Mouse (Mus musculus) bone marrow, adult 2 months (tissue): Measurements from ENCODE around the gene Myh11. TPM values are rescaled to one million over a fixed set of nuclear protein-coding genes. Genes with fewer than 3 reads are reported as not detected.
"Not testable (repeated sequence)": the region's sequence is repeated elsewhere in the genome, so short reads cannot be mapped to it uniquely, and the experiment has no call there.

ENCODE experiments used
- H3K27ac ChIP-seq: fragments of 200-500 bp; 2 replicates; pipeline ENCODE4 v1.5.1; 2012; ENCODE audit warnings: low read depth, mild to moderate bottlenecking, control low read depth, inconsistent platforms, low read length; ENCODE audit not compliant: control insufficient read depth, poor library complexity, insufficient read depth
- H3K4me1 ChIP-seq: fragments of 200-500 bp; 2 replicates; pipeline ENCODE4 v1.6.1; 2011; ENCODE audit warnings: low read length; ENCODE audit not compliant: control insufficient read depth, insufficient read depth
- H3K4me3 ChIP-seq: fragments of 200-500 bp; replicated peaks from 2 replicates; pipeline ENCODE3; 2011; ENCODE audit warnings: mild to moderate bottlenecking, low read depth, low read length, control low read depth; ENCODE audit not compliant: control insufficient read depth
- CTCF ChIP-seq: fragments of 200-500 bp; IDR thresholded peaks from 2 replicates; pipeline ENCODE4 v1.5.1; 2011; ENCODE audit warnings: low read length, control low read depth; ENCODE audit not compliant: control insufficient read depth, insufficient read depth
- POLR2A ChIP-seq: fragments of 200-500 bp; IDR thresholded peaks from 2 replicates; pipeline ENCODE4 v1.6.1; 2011; ENCODE audit warnings: low read depth, mild to moderate bottlenecking, control low read depth, low read length, borderline replicate concordance; ENCODE audit not compliant: control insufficient read depth
- WGBS: fragments of 180-500 bp; shearing (Covaris S2); methylation state at CpG from one replicate; pipeline ENCODE4 v1.1.7; 2018; 5-methylcytosine and 5-hydroxymethylcytosine counted together
- polyA plus RNA-seq: library from polyadenylated mRNA; stranded (reverse); fragments of >200 nt; gene quantifications from 2 replicates; pipeline ENCODE4 v1.2.4, GENCODE M21; 2011; ENCODE audit warnings: low replicate concordance; ENCODE audit not compliant: missing spikeins, insufficient read depth, insufficient read length

Gene Myh11
- polyA plus RNA-seq, 1 experiment = 1.1 TPM

GRCm38 (mm10) chr16:14163731-14164130 lies 127.4 kb downstream of the Myh11 start:
- Histone ChIP-seq H3K27ac (peak overlapping the region; percentile 87), H3K4me1 (peaks cover 1% of the 10 kb centered on the region; the same call in 1 of the 2 replicates), H3K4me3 (peak overlapping the region; percentile 90)
- WGBS = 2% methylated on average over 10 of the region's 10 CpGs
- TF ChIP-seq POLR2A (no peak), CTCF (no peak)

- peak within 1 kb of the TSS; percentile 90 for H3K4me3 ChIP-seq
- peaks cover 3% of the 10 kb centered on the region; the same call in 1 of the 2 replicates for H3K4me1 ChIP-seq
- WGBS = under 1% methylated on average over 43 of the region's 43 CpGs
- H3K27ac ChIP-seq = peak within 1 kb of the TSS; percentile 87
- TF ChIP-seq POLR2A (peak; percentile 96), CTCF (no peak)
Observed at GRCm38 (mm10) chr16:14162988-14163416, 128.2 kb downstream of the Myh11 start, which contains the start of the genes Nde1 and Marf1. Gene Nde1, plus strand, starts transcription at chr16:14163275. Gene Marf1, minus strand, starts transcription at chr16:14163351.

GRCm38 (mm10) chr16:14160941-14161340 lies 130.2 kb downstream of the Myh11 start:
- Histone ChIP-seq H3K27ac (no peak overlapping the region), H3K4me3 (no peak overlapping the region), H3K4me1 (peaks cover 4% of the 10 kb centered on the region; the same call in 1 of the 2 replicates)
- TF ChIP-seq POLR2A = no peak
- no peak for TF ChIP-seq CTCF
- whole genome bisulfite sequencing = 86% methylated on average over 1 of the region's 1 CpGs

GRCm38 (mm10) chr16:14159746-14160131 lies 131.4 kb downstream of the Myh11 start:
- Histone ChIP-seq H3K27ac (peak overlapping the region; percentile 87), H3K4me3 (peak overlapping the region; percentile 73), H3K4me1 (peaks cover 4% of the 10 kb centered on the region; the same call in 1 of the 2 replicates)
- TF ChIP-seq CTCF = 0 out of 2 replicates have a peak, but pooled peaks have one; percentile 18
- no peak for TF ChIP-seq POLR2A
- WGBS = under 1% methylated on average over 10 of the region's 10 CpGs

GRCm38 (mm10) chr16:14158936-14159745 lies 132.0 kb downstream of the Myh11 start:
- H3K27ac ChIP-seq = peak overlapping the region; percentile 87
- H3K4me1 ChIP-seq = peaks cover 4% of the 10 kb centered on the region; the same call in 1 of the 2 replicates
- WGBS = 1% methylated on average over 56 of the region's 58 CpGs
- peak; percentile 2; the same call in 1 of the 2 replicates for TF ChIP-seq CTCF
- TF ChIP-seq POLR2A = peak; percentile 88; the same call in 1 of the 2 replicates
- H3K4me3 ChIP-seq = peak overlapping the region; percentile 98

- peak overlapping the region; percentile 67 for H3K27ac ChIP-seq
- peak overlapping the region; percentile 98 for H3K4me3 ChIP-seq
- 11% methylated on average over 7 of the region's 7 CpGs for WGBS
- peaks cover 4% of the 10 kb centered on the region; the same call in 1 of the 2 replicates for H3K4me1 ChIP-seq
- TF ChIP-seq POLR2A (no peak), CTCF (no peak)
Observed at GRCm38 (mm10) chr16:14158536-14158935, 132.6 kb downstream of the Myh11 start.

GRCm38 (mm10) chr16:14156312-14156711 lies 134.9 kb downstream of the Myh11 start:
- TF ChIP-seq CTCF (no peak), POLR2A (no peak)
- peaks cover 4% of the 10 kb centered on the region; the same call in 1 of the 2 replicates for H3K4me1 ChIP-seq
- H3K27ac ChIP-seq = no peak overlapping the region
- H3K4me3 ChIP-seq = no peak overlapping the region
- WGBS = 89% methylated on average over 6 of the region's 6 CpGs

- not testable (repeated sequence) for H3K4me3 ChIP-seq, H3K4me1 ChIP-seq, H3K27ac ChIP-seq
- 74% methylated on average over 1 of the region's 2 CpGs for WGBS
Observed at GRCm38 (mm10) chr16:14155638-14156037, 135.5 kb downstream of the Myh11 start.
